Mouse (Mus musculus) thymus, postnatal 36 days (tissue): ENCODE results near the gene Nipsnap1.

Source experiments
- DNase-seq, 2 experiments: peaks; one replicate each; pipeline ENCODE4 v3.0.0; 2022; ENCODE audit warnings: mixed read lengths in 2 of 2

Gene Nipsnap1

DNA sequence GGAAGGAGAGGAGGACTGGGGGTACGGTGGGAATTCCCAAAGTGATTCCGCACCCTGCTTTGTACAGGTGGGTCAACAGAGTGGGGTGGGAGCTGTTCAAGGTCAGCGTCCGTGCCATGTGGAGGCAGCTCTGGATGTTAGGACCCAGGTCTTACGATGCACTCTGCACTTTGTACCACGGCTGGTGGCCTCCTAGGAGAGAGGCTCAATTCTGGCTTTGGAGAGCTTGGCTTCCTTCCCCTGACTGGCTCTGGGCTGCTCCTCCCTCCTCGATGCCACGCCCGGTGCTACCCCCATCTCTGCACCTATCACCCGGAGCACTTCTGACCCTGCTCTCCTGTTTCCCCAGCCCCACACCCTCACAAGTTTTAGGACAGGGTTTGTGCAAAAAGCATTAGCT is 800 bp downstream of the Nipsnap1 start:
- DNase-seq, result peak in 1 of 2 experiments; percentile 30

- DNase-seq, result no peak
These were observed 7.3 kb downstream of the Nipsnap1 start for GRCm38 (mm10) chr11:4881087-4881486.

DNA sequence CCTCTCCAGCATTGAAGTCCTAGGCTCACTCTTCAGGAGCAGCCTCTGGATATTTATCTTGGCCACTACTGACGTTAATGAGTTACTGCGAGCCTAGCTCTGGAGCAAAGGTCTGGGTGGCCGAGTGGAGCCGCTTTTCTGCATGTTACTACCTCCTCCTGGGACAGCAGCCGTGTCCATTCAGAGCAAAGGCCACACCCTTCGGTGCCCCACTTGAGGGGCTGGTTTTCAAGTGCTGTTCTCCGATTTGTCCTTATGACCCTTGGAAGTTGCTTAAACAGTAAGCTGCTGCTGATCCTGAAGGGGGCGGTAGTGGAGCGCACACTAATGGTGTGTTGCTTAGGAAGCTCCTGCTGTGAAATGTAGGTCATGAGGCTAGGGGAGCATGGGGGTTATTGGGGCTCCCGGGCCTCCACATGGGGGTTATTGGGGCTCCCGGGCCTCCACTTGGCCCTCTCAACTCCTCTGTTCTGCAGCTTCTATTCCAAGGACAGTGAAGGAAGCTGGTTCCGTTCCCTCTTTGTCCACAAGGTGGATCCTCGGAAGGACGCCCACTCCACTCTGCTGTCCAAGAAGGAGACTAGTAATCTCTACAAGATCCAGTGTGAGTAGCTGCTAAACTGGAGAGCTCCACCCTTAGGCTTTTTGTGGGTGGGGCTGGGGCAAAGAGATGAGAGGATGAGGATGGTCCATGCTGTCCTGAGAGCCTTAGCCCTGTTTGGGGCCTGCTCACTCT is 9.3 kb downstream of the Nipsnap1 start:
- DNase-seq, result no peak

GRCm38 (mm10) chr11:4885385-4885903 is 11.7 kb downstream of the Nipsnap1 start:
- DNase-seq, result peak; percentile 54 to 69

- DNase-seq, result no peak
These were observed 13.2 kb downstream of the Nipsnap1 start for GRCm38 (mm10) chr11:4886987-4887386.

DNA sequence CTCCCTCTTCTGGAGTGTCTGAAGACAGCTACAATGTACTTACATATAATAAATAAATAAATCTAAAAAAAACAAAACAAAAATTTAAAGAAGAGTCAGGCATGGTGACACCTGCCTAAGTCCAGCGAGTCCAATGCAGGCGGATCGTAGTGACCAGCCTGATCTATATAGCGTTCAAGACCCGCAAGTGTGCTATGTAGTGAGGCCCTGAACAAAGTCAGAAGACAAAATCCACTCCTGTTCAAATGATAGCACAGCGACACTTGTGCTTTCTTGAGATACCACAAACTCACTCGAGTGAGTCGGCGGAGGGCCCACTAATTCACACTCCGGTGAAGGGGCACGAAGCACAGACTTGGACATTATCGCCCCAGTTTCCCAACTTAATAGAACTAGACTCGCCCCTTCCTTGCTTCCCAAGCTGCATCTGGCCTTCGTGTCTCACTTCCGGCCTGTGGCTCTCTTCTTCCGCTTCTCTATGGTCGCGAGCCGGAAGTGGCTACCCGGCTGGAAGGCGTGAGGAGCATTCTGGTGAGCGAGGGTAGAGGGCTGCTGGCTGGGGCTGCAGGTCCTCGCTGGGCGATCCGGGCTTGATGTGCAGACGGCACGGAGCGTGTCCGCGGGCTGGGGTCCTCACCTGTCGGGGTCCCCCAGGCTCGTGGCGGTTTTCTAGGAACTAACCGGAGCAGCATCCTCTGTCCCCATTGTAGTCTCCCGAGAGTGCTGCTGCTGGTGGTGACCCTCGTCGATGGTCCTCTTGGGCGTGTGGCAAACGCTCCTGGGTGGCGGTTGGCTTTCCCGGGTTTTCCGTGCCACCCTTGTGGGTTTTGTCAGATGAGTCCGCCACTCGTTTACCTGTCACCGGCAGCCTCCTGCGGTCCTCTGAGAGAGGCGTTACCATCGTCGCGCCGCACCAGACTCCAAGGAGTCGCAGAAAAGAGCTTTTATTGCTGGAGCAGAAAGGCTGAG is 21.4 kb downstream of the Nipsnap1 start, which contains the start of gene Thoc5:
Gene Thoc5, plus strand, starts transcription at position 473 of the 969 bp plus-strand sequence.
- DNase-seq, result peak; percentile 73 to 79

- DNase-seq, result peak in 1 of 2 experiments; percentile 12
These were observed 26.7 kb downstream of the Nipsnap1 start for GRCm38 (mm10) chr11:4900437-4900836.

DNA sequence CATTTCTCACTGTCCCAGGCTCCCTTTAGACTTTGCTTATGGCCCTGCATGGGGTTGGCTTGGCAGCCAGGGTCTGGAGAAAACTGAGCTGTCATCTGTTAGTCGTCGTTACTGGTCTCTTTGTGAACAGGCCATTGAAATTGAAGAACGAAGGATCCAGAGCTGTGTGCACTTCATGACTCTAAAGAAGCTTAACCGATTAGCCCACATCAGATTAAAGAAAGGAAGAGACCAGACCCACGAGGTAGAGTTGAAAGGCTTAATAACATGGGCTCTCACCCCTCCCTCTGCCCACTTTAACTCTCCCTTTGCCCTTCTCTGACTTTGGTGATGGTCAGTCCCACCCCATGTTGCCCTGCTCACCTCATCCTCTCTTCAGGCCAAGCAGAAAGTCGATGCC is 28.2 kb downstream of the Nipsnap1 start:
- no peak for DNase-seq

DNA sequence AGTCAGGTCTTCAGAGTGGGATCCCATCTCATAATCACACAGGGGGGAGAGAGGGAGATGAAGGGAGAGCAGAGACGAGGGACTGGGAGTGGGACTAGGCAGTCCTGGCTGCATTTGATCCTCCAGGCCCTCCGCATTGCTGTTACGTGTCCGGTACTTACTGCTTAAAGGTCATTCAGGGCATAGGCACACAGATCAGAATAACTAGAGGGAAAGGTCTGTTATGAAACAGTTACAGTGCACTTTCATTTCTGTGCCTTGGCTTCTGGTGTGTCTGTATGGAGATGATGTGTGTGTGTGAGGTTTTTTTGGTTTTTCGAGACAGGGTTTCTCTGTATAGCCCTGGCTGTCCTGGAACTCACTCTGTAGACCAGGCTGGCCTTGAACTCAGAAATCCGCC is 32.5 kb downstream of the Nipsnap1 start:
- no peak for DNase-seq

DNA sequence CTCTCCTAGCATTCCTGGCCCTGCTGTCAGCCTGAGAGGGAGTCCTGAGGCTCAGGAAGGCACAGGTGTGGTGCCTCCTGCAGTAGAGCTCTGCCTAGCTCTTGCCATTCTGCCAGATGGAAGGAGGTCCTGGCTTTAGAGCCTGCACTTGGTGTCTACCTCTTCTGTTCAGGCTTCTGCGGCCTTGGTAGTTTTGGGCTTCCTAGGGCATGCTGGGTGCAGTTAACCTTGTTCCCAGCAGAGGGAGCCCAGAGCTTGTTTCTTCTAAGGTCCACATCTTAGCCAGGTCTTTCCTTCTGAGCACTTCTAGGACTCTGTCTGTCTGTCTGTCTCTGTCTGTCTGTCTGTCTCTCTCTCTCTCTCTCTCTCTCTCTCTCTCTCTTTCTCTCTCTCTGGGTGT is 42.3 kb downstream of the Nipsnap1 start:
- peak; percentile 38 to 40 for DNase-seq

- no peak for DNase-seq
These were observed 47.5 kb downstream of the Nipsnap1 start for GRCm38 (mm10) chr11:4921281-4921680.

GRCm38 (mm10) chr11:4921751-4922150 is 48.0 kb downstream of the Nipsnap1 start:
- no peak for DNase-seq

DNA sequence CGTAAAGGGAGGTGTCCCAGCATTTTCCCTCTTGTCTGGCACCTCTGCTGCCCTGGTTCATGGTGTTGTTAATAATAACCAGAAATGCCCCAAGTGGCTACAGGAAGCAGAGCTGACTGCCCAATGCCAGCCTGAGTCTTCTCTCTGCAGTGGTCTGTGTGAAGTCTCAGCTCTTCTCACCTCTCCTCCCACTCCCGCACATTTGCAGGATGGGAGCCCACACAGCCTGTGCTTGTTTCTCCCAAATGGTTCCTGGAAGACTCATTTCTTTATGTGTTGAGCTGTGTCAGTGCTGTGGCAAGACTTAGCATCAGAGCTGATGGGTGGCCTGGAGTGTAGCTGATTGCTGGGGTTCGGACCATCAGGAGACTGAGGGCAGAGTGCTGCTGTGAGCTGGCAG is 53.5 kb downstream of the Nipsnap1 start:
- DNase-seq, result no peak

DNA sequence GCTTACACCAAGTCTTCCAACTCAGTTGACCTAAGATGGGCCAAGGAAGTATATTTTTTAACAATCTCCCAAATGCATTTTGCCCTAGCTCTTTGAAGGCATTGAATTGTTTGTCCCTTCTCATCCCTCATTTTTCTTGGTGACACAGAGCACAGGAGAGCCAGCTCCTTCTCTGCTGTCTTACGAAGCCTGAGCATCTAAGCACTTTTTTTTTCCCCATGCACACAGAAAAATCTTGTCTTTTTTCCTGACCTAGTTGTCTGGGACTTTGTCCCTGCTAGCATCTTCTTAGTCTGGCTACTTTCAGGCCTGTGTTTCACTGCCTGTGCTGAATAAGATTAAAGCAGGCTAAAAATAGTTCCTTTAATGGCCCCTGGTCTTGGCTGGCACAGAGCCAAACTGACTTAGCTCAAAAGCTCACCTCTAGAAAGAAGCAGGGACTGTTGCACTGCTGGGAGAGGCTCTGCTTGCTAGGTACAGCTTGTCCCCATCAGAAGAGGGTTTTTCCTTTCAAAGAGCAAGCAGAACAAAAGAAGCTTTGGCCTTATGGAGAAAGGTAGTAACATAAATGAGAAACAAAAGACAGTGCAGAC is 57.4 kb downstream of the Nipsnap1 start:
- DNase-seq, result no peak

DNA sequence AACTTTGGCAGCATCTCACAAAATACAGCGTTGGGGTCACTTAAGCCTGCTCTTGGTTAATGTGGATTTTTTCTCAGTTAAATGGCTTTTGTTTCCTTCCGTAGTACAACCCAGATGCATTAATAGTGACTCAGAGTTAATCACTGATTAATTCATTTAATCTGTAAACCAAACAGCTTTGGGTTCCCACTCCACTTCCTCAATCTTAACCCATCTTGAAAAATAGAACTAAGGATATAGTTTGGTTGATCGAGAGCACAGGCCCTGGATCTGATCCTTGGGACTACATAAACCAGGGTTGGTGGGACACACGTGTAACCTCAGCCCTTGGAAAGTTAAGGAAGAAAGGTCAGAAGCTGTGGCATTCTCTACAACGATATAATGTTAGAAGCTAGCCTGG is 62.5 kb downstream of the Nipsnap1 start:
- no peak for DNase-seq
